Mouse (Mus musculus) C3H10T1/2 (cell line): ENCODE data around the gene Lingo3. TPM values are rescaled to one million over a fixed set of nuclear protein-coding genes. Genes with fewer than 3 reads are reported as not detected.

ENCODE experiments used
- polyA plus RNA-seq, 2 experiments: library from polyadenylated mRNA; unstranded; fragments of >200 nt; fragmentation: generic; extraction: Trizol; gene quantifications; one replicate each; pipeline ENCODE4 v1.2.1; 2012; ENCODE audit warnings: missing spikeins in 2 of 2

Gene Lingo3
- under 1 TPM; 0.01 to 0.07 TPM for polyA plus RNA-seq

GRCm38 (mm10) chr10:80843931-80844547 is at the start of gene Lingo3:
Gene Lingo3, minus strand, starts transcription at chr10:80844039.

DNA sequence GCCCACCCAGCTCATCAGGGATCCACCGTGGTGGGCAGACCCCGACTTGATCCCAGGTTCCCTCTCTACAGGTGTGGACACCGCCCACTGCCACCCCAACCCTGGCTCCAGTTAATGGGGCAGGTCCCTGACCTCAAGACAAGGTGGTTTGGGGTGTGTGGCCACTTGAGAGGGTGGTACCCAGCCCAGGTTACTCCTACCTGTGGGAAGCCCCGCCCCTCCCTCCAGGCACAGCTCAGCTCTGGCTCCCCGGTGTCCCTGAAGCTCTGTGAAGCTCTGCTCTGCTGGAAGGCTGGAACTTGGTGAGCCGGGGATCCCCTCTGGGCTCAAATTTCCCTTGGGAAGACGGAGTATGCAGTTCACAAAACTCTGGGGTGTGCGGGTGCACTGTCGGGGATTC is 27.7 kb upstream of the Lingo3 start, which contains the start of gene Tmprss9:
Gene Tmprss9 (plus strand): TSS at position 268 of the 400 bp plus-strand sequence.

GRCm38 (mm10) chr10:80854913-80855748 is 11.3 kb upstream of the Lingo3 start, which contains the start of the genes Lsm7 and Sppl2b:
Gene Lsm7, minus strand, starts transcription at chr10:80855209.
Gene Sppl2b, plus strand, starts transcription at chr10:80855275.

DNA sequence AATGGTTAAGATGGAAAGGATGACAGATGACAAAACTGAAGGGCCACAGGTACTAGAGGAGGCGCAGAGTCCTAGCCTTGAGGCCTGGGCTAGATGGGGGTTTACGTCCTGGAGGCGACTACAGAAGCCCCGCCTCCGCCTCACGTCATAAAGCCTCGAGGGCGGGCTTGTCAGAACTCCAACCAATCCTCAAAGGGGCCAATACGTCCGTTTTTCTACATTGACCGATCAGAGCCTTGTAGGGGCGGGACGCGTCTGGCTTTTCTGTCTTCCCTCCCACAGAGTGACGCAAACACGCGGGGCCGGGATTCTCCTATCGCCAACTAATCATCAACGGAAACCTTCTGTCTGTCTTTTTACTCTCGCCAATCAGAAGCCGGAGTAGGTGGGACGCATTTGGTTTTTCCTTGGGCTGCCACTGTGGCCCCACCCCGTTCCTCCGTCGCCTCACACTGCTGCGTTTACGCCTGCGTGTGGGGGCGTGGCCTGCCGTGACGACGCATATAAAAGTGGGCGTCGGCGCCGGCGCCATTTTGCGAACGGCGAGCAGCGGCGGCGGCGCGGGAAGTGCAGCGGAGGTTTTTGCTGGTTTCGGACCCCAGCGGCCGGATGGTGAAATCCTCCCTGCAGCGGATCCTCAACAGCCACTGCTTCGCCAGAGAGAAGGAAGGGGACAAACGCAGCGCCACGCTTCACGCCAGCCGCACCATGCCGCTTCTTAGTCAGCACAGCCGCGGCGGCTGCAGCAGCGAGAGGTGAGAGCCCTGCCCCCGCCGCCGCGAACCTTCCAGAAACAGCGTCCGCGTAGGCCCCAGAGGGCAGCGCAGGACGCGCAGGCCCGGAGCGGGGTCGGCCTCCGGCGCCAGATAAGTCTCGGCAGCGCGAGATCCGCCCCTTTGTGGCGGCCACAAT is 17.4 kb downstream of the Lingo3 start, which contains the start of gene Oaz1:
Gene Oaz1 (plus strand): TSS at position 506 of the 912 bp plus-strand sequence.

GRCm38 (mm10) chr10:80813366-80813765 is 30.5 kb downstream of the Lingo3 start, which contains the start of gene Jsrp1:
Gene Jsrp1, minus strand, starts transcription at chr10:80813498.

DNA sequence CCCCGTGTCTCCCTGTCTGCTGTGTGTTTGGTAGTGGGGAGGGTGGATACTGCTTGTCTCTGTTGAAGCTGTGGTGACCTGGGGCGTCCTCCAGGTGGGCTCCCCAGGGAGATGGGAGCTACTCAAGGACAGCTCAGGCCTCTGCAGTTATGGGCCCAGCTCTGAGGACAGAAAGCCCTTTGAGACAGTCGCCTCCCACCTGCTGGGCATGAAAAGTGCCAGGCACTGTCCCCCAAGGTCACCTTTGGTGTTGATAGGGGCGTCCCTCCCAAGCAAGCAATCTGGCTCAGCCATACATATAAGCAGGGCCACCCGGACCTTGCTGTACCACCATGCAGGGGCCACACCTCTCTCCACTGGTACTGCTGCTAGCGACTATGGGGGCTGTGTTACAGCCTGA is 38.9 kb downstream of the Lingo3 start, which contains the start of gene Amh:
Gene Amh (plus strand): TSS at position 328 of the 400 bp plus-strand sequence.

DNA sequence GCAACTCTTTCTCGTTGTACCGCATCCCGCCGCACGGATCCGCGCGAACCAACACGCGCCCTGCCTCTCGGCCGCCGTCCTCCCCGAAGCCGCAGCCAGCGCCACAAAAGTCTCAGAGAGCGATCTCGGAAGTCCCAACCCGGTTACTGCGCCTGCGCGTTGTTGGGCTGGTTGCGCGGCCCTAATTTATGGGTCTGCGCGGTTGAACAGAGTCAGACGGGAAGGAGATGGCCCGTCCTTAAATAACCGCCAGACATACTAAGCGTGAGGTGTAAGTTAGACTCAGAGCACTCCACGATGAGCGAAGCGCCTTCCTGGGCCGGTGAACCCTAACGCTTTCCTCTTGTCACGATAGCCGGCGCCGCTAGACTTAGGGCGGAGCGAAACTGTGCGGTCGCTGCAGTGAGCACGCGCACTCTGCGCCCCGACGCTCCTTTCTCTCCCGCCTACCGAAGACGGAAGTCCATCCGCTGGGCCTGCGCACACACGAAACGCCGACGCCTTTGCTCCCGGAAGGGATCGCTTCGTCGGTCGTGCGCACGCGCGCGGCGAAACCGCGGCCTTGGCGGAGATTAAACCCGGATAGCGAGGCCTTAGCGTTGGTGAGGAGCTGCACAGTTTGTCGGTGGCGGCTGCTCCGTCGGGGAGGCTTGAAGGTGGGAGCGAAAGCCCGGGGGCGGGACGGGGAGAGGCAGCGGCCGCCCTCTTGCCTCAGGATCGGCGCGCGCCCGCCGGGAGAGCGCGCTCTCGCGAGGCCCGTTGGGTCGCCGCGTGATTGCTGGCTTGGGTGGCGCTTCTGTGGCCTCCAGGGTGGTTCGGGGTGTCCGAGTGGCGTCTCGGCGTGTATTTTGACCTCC is 45.5 kb downstream of the Lingo3 start, which contains the start of the genes Sf3a2 and Plekhj1:
Gene Sf3a2 (plus strand): TSS at position 49 of the 857 bp plus-strand sequence.
Gene Plekhj1 (minus strand): TSS at position 477 of the 857 bp plus-strand sequence.

Other genes with a start within 250 kb of the Lingo3 start
- 100 to 1,000 TPM in 1 of 2 experiments, 10 to 100 TPM in 1; 96.1 to 132 TPM for gene Scamp4, start 241.2 kb downstream of the Lingo3 start, polyA plus RNA-seq
- 10 to 100 TPM; 10.3 to 12.6 TPM for gene Adat3, start 241.2 kb downstream of the Lingo3 start, polyA plus RNA-seq
- 1 to 10 TPM in 1 of 2 experiments, under 1 TPM in 1; 0.39 to 1.4 TPM for gene Gm49322, start 238.0 kb downstream of the Lingo3 start, polyA plus RNA-seq
- gene Csnk1g2, start 221.2 kb downstream of the Lingo3 start, polyA plus RNA-seq: 100 to 1,000 TPM; 224 to 226 TPM
- 100 to 1,000 TPM in 1 of 2 experiments, 10 to 100 TPM in 1; 54.5 to 122 TPM for gene Btbd2, start 187.0 kb downstream of the Lingo3 start, polyA plus RNA-seq
- gene Mknk2, start 165.9 kb downstream of the Lingo3 start, polyA plus RNA-seq: 100 to 1,000 TPM in 1 of 2 experiments, 10 to 100 TPM in 1; 50.6 to 131 TPM
- 10 to 100 TPM; 19.8 to 24.3 TPM for gene Mob3a, start 142.1 kb downstream of the Lingo3 start, polyA plus RNA-seq
- 10 to 100 TPM in 1 of 2 experiments, 1 to 10 TPM in 1; 2.2 to 31.4 TPM for gene Izumo4, start 141.9 kb downstream of the Lingo3 start, polyA plus RNA-seq
- 10 to 100 TPM; 37.2 to 87.2 TPM for gene Ap3d1, start 101.8 kb downstream of the Lingo3 start, polyA plus RNA-seq
- gene Dot1l, start 88.8 kb downstream of the Lingo3 start, polyA plus RNA-seq: 10 to 100 TPM in 1 of 2 experiments, 1 to 10 TPM in 1; 2.9 to 12.0 TPM
- gene Sf3a2, start 45.8 kb downstream of the Lingo3 start, polyA plus RNA-seq: 100 to 1,000 TPM in 1 of 2 experiments, 10 to 100 TPM in 1; 97.6 to 167 TPM
- 10 to 100 TPM; 64.7 to 99.4 TPM for gene Plekhj1, start 45.4 kb downstream of the Lingo3 start, polyA plus RNA-seq
- gene Amh, start 38.8 kb downstream of the Lingo3 start, polyA plus RNA-seq: 1 to 10 TPM in 1 of 2 experiments, under 1 TPM in 1; 0.25 to 1.2 TPM
- under 1 TPM in 1 of 2 experiments, not detected in 1; 0.94 TPM for gene Jsrp1, start 30.5 kb downstream of the Lingo3 start, polyA plus RNA-seq
- 1,000 to 10,000 TPM; 1,765 to 2,268 TPM for gene Oaz1, start 17.4 kb downstream of the Lingo3 start, polyA plus RNA-seq
- 100 to 1,000 TPM; 321 to 392 TPM for gene Lsm7, start 11.2 kb upstream of the Lingo3 start, polyA plus RNA-seq
- gene Sppl2b, start 11.2 kb upstream of the Lingo3 start, polyA plus RNA-seq: 10 to 100 TPM; 16.7 to 38.9 TPM
- under 1 TPM; 0.01 to 0.06 TPM for gene Tmprss9, start 27.8 kb upstream of the Lingo3 start, polyA plus RNA-seq
- gene Timm13, start 56.9 kb upstream of the Lingo3 start, polyA plus RNA-seq: 100 to 1,000 TPM; 226 to 741 TPM
- gene Lmnb2, start 74.2 kb upstream of the Lingo3 start, polyA plus RNA-seq: 10 to 100 TPM; 12.8 to 15.5 TPM
- gene Gadd45b, start 86.0 kb upstream of the Lingo3 start, polyA plus RNA-seq: 10 to 100 TPM; 15.9 to 26.5 TPM
- 10 to 100 TPM in 1 of 2 experiments, 1 to 10 TPM in 1; 1.2 to 11.2 TPM for gene Gng7, start 170.9 kb upstream of the Lingo3 start, polyA plus RNA-seq
- gene Diras1, start 181.6 kb upstream of the Lingo3 start, polyA plus RNA-seq: under 1 TPM; 0.06 to 0.14 TPM
- 10 to 100 TPM; 12.6 to 36.2 TPM for gene Slc39a3, start 193.4 kb upstream of the Lingo3 start, polyA plus RNA-seq
- 100 to 1,000 TPM; 167 to 227 TPM for gene Sgta, start 216.1 kb upstream of the Lingo3 start, polyA plus RNA-seq
- gene Thop1, start 226.0 kb upstream of the Lingo3 start, polyA plus RNA-seq: 100 to 1,000 TPM in 1 of 2 experiments, 10 to 100 TPM in 1; 46.9 to 101 TPM